Mouse (Mus musculus): ENCODE results near the gene 1700013G24Rik.

1700013G24Rik gene

DNA sequence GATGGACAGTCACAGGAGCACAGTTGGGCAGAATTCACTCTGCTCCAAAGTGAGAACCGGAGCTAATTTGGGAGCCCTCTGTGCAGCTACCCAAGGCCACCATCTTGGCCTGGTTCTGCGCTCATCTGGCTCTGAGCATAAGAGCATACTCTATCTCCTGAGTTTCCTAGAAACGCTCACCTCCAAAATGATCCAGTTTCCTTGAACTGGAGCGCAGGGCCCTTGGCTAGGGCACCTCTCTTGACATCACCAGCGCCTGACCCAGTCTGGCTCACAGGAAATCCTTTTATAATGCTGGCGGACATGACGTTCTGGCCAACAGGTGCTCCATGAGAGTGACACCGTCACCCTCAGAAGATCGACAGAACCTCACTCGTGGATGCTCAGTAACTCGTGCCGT, 3.5 kb downstream of the 1700013G24Rik start:
- no peak for DNase-seq (ENCODE audit: low spot score)

DNA sequence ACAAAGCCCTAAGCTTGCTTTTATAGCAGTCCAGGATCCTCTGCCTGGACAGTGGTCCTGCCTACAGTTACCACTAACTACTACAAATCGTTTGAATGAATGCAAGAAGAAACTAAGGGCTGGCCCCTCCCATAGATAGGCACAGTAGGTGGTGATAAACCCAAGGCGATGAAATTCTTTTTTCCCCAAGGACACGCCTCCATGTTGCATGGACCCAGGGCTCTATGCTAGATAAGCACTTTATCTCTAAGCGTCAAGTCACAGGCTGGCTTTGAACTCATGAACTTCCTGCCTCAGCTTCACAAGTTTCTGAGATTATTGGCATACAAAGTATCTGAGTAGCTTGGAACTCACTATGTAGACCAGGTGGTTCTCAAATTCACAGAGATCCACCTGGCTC, 4.2 kb downstream of the 1700013G24Rik start:
- no peak for DNase-seq (ENCODE audit: low spot score)

DNA sequence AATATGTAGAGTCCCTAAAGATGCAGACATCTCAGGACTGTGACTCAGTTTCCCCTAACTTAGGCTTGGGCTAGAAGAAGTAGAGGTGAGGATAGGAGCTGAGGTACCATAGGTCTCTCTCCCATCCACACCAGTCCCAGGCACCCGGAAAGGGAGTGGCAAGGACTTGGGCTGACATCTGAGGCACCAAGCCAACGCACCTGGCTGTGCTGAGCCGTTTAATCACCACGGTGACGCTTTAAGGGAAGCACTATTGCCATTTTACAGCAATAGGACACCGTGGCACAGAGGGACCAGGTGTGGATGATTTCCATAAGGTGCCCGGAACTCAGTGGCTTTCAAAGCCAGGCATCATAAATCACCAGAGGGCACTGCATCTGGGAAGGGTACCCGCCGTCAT, 5.2 kb downstream of the 1700013G24Rik start:
- DNase-seq (ENCODE audit: low spot score), result no peak

- no peak for DNase-seq (ENCODE audit: low spot score)
Measured at GRCm38 (mm10) chr4:137458861-137459260, 5.8 kb downstream of the 1700013G24Rik start.

- no peak for DNase-seq (ENCODE audit: low spot score)
Measured at GRCm38 (mm10) chr4:137460676-137461075, 7.6 kb downstream of the 1700013G24Rik start.

DNA sequence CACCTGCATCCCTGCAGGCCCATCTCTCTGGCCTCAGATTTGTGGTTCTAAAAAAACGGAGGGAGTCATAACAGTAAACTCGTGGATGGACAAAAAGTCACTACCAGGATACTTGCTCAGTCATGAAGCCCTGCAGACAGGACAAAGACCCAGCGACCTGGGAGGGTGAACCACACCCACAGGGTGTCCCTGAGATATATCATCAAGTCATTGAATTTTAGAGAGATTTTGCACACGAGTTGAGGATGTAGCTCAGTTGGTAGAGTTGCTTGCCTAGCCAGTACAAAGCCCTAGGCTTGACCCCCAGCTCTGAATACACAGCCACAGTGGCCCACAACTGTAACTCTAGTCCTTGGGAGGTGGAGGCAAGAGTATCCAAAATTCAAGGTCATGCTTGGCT, 8.1 kb downstream of the 1700013G24Rik start:
- DNase-seq (ENCODE audit: low spot score), result no peak

DNA sequence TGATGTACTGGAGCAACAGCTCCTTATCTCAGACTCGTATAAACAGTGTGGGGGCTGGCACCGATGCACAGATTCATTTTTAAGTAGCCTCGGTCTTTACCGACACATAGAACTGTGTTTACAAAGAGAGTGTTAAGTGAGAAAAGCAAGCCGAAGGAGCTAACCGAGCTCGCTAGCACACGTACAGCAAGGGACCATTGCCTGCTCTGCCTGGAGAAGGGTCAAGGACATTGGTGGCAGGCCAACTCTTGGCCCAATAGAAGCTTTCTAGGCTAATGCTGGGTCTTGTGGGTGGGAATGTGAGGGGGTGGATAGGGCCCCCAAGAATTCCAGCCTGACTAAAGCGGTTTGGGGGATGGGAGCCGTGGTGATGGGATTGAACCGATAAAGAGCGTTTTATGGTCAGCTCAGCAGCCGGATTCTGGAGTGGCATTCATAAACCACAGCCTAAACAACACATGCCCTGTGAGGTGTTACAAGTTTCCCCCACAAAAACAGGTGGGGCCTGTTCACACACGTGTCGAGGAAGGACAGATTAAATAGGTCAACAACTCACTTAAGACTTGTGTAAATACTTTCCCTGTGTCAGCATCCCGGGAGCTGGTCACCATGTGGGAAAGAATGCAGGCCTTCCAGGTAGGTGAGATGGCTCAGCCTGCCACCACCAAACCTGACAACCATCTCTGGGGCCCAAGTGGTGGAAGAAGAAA, 9.1 kb downstream of the 1700013G24Rik start:
- no peak for DNase-seq (ENCODE audit: low spot score)

DNA sequence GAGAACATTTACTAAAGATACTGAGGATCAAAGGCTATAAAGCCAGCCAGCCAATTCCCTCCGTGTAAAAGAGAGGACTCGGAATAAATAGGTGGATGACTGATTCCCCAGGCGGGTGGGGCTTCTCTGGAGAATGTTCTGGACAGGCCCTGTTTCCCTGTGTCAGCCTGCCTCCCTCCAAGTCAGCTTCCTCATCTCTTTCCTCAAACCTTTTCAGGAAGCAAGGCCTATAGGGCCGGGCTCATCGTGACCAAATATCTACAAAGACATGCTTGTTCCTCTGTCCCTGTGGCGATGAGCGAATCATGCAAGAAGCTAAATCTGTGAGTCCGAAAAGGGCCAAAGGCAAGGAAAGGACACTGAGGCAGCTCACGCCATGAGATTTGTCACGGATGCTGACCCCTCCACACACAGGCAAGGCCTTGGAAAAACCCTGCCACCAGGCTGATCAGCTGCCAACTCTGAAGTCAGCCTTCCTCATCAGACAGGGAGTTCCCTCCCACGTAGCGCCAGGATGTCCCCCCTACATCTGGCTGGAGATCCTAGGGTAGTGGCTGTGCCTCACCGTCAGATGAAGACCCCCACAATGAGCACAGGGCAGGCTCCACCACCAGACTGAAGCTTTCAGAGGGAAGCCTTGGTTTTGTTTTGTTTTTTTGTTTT, 12.2 kb downstream of the 1700013G24Rik start:
- no peak for DNase-seq (ENCODE audit: low spot score)

DNA sequence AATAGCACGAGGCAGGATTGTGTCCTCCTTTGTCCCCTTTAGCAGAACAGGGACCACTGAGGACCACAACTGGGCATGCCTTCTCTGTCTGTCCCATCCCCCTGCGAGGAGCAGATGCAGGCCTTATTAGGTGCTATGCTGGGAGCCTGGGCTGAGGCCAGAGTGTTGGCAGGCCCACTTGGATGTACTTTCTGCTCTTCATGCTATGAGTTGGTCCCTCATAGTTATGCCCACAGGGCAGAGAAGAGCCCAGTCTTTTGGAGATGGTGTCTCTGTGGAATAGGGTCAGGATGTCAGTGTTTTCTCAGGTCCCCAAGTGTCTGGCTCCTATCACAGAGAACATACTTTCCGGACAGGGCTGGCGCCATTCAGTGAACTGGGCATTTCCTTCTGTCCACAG, 13.9 kb downstream of the 1700013G24Rik start:
- DNase-seq (ENCODE audit: low spot score), result no peak

DNA sequence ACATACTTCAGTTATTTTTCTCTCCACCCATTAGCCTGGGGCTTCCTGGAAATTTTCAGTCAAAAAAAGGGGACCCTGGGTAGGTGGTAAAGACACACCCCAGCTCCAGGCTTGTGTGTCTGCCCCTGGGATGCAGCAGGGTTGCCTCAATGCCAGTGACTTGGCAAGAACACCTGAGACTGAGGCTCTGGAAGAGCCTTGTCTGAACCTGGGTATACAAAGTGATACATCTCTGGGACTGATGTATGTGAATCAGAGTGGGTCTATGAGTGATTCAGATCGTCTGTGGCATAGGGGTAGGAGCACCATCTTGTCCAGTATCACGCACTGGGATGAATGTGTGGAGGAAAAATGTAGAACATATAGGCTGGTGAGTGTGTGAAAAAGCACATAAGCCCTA, 14.4 kb downstream of the 1700013G24Rik start:
- DNase-seq (ENCODE audit: low spot score), result no peak

DNA sequence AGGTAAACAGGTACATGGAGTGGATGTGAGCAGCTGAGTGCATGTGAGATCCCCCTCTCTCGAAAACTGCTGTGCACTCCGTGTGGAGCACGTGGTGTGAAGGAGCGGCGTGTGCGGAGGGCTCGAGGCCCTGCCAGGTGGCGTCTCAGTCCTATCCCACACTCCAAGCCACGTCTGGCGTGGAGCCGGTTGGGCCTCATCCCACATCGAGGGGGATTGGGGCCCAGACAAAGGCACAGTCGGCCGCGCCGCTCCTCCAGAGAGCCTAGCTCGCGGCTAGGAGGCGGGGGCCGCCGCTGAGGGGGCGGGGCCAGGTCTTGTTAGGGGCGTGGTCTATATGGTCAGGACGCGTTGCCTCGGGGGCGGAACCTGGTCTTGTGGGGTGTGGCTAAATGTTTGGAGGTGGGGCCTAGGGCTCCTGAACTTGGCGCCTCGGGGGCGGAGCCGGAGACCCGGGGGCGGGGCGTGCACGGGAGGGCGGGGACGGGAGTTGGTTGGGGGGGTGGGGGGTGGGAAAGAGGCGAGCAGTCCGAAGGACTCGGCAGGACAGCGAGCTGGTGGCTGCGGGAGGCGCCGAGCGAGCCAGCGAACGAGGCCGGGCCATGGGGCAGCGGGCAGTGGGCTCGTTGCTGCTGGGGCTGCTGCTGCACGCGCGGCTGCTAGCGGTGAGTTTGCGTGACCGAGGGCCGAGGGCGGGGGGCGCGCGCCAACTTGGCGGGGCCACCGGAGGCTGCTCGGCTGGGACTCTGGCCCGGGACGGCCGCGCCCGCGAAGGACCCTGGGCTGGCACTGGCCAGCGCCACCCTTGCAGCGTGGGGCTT, 15.4 kb downstream of the 1700013G24Rik start, which contains the start of gene Hspg2:
Hspg2 (plus strand) TSS at position 510 of the 821 bp plus-strand sequence.
- peak; percentile 100 for DNase-seq (ENCODE audit: low spot score)

GRCm38 (mm10) chr4:137469081-137469844, 16.2 kb downstream of the 1700013G24Rik start:
- DNase-seq (ENCODE audit: low spot score), result no peak

DNA sequence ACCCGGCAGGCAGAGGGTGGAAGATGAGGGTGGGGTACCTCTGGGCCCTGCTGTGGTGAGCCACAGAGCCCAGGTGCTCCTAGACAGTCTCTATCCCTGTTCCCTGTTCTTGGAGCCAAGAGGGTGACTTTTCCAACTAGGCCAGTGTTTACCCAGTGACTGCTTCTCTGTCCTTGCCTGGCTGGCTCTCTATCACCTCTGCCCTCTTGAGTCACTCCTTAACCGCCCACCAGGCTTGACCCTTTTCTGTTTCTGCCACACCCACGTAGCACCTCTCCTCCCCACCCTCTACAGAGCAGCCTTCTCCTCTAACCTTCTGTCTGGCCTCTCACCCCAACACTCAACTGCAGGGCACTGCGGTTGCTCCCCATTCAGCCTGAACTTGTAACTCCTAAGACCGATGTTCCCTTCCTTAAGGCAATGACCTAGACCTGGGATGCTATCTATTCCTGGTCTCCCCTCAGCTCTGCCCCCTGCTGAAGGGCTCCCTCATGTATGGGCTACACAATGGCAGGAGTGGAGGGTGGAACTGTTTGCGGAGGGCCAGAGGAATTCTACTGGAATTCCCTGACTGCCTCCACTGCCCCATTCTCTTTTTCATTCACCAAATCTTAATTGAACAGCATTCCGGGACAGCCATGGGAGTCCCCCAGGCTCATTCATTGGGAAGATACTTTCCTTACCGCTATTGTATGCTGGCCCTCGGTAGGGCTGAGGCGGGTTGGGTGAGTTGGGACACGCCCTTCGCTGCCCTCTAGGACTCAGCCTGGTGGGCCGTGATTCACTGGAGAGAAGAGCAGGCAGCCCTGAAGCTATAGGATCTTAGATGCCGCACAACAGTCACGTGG, 17.0 kb downstream of the 1700013G24Rik start:
- no peak for DNase-seq (ENCODE audit: low spot score)

- no peak for DNase-seq (ENCODE audit: low spot score)
Measured at GRCm38 (mm10) chr4:137470701-137471317, 17.7 kb downstream of the 1700013G24Rik start.

- no peak for DNase-seq (ENCODE audit: low spot score)
Measured at GRCm38 (mm10) chr4:137471326-137471725, 18.2 kb downstream of the 1700013G24Rik start.

DNA sequence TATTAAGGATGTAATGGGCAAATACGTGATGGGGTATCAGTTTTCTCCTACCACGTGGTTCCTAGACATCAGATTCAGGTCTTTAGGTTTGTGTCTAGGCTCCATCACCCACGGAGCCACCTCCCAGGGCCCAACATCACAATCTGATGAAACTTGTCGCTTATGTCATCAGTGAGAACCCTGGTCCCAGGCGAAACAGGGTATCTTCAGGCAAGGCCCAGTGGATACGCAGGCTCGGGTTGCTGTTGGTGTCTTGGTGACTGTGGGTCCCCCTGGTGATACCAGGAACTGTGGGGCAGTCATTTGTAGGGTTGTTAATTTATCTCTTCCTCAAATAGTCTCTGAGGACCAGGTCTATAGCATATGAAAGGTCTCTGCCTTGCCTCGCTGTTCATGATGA, 20.2 kb downstream of the 1700013G24Rik start:
- DNase-seq (ENCODE audit: low spot score), result no peak

DNA sequence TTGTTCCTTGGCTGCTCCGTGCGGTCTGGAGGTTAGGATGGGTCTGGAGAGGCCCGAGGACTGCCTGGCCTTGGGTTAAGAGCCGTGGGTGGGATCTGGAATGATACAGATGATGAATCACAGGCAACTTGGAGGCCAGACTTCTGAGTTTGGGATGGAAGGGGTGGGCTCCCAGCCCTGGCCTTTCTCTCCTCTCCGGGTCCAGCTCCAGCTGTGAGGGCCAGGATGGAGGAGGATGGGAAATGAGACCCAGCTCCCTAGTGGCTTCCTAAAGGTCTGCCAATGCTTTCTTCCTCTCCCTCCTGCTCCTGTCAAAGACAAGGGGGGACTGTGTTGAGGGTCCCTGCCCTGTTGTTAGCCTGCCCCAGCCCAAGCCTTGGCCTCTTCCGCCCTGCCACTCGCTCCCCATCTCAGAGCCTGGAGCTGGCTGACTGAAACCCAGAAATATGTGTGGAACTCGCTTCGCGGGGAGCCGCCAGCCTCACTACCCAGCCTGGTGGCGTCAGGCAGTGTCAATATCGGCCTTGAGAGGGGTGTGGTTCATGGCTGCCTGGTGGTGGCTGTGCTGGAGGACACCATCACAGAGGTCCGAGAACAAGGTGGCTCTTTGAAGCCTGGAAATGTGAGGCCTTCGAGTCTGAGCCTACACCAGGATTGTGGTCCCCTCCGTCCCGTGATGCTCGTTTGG, 20.8 kb downstream of the 1700013G24Rik start:
- no peak for DNase-seq (ENCODE audit: low spot score)

- no peak for DNase-seq (ENCODE audit: low spot score)
Measured at GRCm38 (mm10) chr4:137474694-137475093, 21.6 kb downstream of the 1700013G24Rik start.

GRCm38 (mm10) chr4:137475271-137476050, 22.4 kb downstream of the 1700013G24Rik start:
- DNase-seq (ENCODE audit: low spot score), result no peak
